Mouse (Mus musculus) forelimb bud, embryonic 11.5 days (tissue): ENCODE measurements around the gene Ing4.

Experiments used
- DNase-seq: peaks from one replicate; pipeline ENCODE4 v3.0.0-alpha.2; 2012; ENCODE audit warnings: low read depth, low spot score

The Ing4 gene

DNA sequence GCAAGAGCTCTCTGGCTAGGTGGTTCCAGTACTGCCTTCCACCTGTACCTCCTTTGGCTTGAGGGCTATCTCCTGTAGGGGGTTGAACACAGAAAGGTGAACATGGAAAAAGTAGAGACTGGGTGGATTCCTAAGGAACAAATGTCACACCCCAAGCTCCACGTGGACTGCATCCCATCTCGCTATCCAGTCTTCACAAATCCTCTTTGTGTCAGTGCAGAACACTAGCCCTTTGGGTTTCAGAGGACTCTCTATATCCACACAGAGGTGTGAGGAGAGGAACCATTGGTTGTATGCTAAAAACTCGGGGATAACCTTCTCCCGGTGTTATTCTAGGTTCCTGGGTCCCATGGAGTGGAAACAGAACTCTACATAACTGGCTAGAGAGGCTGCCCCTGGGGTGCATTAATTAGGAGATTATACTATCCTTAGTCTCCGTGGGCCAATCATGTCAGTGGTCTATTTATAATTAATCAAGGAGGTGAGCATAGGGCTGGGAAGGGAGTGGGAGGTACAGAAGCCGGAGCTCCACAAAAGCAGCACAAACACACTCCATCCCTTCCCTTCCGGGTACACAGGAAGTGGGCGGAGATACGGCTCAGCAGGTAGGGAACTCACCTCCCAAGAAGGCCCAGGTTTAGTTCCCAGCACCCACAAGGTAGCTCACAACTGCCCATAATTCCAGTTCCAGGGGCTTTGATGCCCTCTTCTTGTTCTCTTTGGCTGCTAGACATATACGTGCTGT lies 51.0 kb downstream of the Ing4 start:
- no peak for DNase-seq

GRCm38 (mm10) chr6:125092372-125092771 lies 52.8 kb downstream of the Ing4 start:
- no peak for DNase-seq

DNA sequence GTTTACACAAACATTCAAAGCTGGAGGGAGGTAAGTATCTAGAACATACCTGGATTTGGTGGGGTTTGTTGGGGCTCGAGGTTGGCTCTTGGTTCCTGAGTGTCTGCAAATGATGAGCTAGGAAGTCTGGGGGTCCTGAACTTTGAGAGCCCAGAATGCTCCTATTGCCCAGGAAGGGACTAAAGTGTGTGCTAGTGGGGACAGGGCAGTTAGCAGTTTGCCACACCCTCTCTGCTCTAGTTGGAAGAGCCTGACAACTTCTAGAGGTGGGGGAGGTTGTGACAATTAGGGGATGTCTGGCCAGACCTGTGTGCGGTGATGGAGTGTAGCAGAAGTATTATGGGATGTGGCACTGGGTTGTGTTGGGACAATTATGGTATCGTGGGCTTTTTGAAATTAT lies 55.3 kb downstream of the Ing4 start:
- DNase-seq, result no peak

DNA sequence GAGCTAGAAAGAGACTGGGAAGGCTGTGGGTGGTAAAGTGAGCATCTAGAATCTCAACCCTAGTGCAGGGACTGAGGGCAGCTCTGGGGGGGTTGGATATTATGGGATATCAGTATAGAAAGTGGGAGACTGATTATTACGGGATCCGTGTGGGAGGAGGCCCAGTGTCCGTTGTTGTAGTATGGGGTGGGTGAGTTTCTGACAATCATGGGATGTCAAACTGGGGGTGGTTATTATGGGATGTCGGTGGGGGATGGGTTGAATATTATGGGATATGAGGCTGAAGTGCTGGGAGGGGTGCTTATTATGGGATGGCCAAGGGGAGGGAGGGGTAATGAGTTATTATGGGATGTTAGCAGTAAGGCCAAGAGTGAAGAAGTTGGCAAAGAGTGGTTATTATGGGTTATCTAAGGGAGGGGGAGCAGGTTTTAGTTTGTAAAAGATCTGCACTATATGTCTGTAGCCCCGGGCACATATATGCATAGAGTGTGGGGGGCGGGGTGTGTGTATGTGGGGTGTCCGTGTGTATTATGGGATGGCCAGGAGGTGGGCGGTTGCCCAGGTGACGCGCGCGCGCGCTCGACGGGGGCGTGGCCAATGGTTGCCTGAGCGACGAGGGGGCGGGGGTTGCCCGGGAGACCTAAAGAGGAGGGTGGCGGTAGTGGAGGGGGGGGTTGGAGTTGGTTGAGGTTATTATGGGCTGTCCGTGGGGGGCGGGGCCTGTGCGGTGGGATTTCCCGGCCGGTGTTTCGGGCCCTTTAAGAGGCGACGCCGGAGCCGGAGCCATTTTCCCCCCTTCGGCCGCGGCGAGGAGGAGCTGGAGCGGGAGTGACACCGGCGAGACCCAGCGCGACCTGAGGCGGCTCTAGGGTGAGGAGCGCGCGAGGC lies 56.1 kb downstream of the Ing4 start, which contains the start of gene Chd4:
TSS of gene Chd4 (plus strand) at position 591 of the 888 bp plus-strand sequence.
- peak; percentile 83 for DNase-seq

DNA sequence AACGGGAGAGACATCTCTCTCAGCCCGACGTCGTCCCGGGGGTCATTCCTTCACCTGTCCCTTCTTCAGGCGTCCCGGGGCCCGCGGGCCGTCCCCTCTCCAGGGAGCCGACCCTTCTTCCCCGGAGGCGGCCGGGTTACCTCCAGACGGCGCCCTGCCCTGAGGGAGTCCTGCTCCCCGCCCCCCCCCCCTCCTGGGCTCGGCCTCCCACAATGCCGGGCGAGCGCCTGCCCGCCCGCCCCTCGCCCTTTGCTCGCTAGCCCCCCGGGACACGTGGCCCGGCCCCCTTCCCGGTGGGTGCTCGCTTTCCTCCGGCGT lies 56.7 kb downstream of the Ing4 start:
- DNase-seq, result no peak

DNA sequence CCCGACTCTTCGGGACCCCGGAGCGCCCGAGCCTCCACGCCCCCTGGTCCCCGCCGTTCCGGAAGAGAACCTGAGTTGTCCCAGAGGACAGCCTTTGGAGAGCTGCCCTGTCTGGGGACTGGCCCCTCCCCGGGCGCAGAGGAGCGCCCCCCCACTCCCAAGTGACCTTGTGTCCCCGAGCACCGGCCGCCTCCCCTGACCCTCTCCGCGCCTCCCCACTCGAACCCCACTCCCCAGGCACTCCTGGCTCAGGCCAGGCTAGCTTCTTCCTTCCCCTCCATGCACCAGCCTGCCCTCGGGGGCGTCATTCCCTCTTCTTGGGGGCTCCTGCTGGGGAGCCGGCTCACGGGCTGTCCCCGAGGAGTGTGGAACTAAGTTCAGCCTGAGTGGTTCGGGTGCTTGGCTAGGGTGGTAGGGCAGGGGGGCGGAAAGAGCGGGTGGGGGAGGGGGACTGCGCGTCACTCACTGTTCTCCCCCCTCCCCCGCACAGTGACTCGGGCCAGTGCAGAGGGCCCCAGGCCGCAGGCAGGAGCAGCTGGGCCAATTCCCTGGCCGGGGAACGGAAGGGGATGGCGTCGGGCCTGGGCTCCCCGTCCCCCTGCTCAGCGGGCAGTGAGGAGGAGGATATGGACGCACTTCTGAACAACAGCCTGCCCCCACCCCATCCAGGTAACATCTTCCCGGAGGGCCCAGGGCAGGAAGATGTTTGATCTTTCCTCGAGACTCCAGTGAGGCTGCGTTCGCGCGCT lies 57.2 kb downstream of the Ing4 start:
- no peak for DNase-seq

DNA sequence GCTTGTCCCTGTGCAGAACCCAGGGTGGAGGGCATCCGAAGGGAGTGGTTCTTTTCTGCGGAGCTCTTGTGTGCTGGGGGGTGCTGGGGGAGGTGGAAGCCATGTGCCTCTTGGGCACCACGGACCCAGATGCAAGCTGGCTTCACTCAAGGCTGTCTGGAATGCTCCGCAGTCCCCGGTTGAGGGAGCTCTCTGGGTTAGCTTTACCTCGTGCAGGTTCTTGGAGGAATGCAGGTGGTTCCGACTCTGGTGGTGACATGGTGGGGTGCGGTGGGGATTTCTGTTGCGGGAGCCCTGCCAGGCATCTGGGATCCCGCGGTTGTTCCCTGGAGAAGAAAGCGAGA lies 57.8 kb downstream of the Ing4 start:
- no peak for DNase-seq

DNA sequence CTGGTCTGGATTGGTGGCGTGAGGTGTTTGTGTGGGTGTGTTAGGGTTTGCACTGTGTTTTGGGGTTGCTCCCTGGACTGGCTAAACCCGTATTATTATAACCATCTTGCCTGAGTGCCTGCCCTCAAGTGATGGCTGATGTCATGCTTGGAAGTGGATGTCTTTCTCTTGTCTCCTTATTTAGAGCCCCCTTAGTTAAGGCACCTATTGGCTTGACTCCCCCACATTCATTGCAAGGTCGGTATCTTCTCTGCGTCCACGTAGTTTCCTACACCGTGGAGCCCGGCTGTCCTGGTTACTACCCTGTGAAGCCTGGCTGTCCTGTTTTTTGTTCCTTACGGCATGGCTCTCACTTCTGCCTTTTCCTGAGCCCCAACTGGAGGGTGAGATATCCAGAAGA lies 58.4 kb downstream of the Ing4 start:
- no peak for DNase-seq

- no peak for DNase-seq
These were observed 59.0 kb downstream of the Ing4 start for GRCm38 (mm10) chr6:125098513-125098912.
